Mouse (Mus musculus) testis, adult 2 months (tissue): ENCODE results near the gene Ift88. TPM values are rescaled to one million over a fixed set of nuclear protein-coding genes. Genes with fewer than 3 reads are reported as not detected.

ENCODE experiments used
- H3K27ac ChIP-seq: fragments of 200-500 bp; 2 replicates; pipeline ENCODE4 v1.5.1; 2012; ENCODE audit warnings: low read depth, low read length; ENCODE audit not compliant: control insufficient read depth, insufficient read depth
- H3K27me3 ChIP-seq: fragments of 200-500 bp; 2 replicates; pipeline ENCODE4 v1.6.1; 2012; ENCODE audit warnings: mild to moderate bottlenecking, low read length, moderate library complexity; ENCODE audit not compliant: control insufficient read depth, insufficient read depth
- H3K36me3 ChIP-seq: fragments of 200-500 bp; 2 replicates; pipeline ENCODE4 v1.6.1; 2012; ENCODE audit warnings: mild to moderate bottlenecking, low read length; ENCODE audit not compliant: control insufficient read depth, insufficient read depth
- H3K4me1 ChIP-seq: fragments of 200-500 bp; 2 replicates; pipeline ENCODE4 v1.6.1; 2012; ENCODE audit warnings: low read length; ENCODE audit not compliant: control insufficient read depth, insufficient read depth
- H3K4me3 ChIP-seq: fragments of 200-500 bp; 2 replicates; pipeline ENCODE4 v1.5.1; 2012; ENCODE audit warnings: low read depth, mild to moderate bottlenecking, low read length, moderate library complexity, mixed read lengths; ENCODE audit not compliant: control insufficient read depth
- CTCF ChIP-seq: fragments of 200-500 bp; IDR thresholded peaks from 2 replicates; pipeline ENCODE4 v1.5.1; 2012; ENCODE audit warnings: low read depth, mild to moderate bottlenecking, inconsistent platforms, low read length, moderate library complexity; ENCODE audit not compliant: control insufficient read depth, insufficient read depth, insufficient replicate concordance
- POLR2A ChIP-seq: fragments of 200-500 bp; IDR thresholded peaks from 2 replicates; pipeline ENCODE4 v1.6.1; 2012; ENCODE audit warnings: low read depth, mild to moderate bottlenecking, inconsistent platforms, low read length, moderate library complexity; ENCODE audit not compliant: control insufficient read depth
- polyA plus RNA-seq: library from polyadenylated mRNA; depleted of rRNA; stranded (reverse); fragments of >200 nt; gene quantifications from 2 replicates; pipeline ENCODE4 v1.2.3, GENCODE M21; 2012; rRNA removed

Gene Ift88
- polyA plus RNA-seq, 1 experiment, result 27.3 TPM

- H3K27ac ChIP-seq, result no peak overlapping the region
- H3K36me3 ChIP-seq, result no peaks in the 10 kb centered on the region
- no peak overlapping the region for H3K4me3 ChIP-seq
- TF ChIP-seq CTCF, result no peak
- no peak for TF ChIP-seq POLR2A
- H3K4me1 ChIP-seq, result no peaks in the 10 kb centered on the region
- no peaks in the 10 kb centered on the region for H3K27me3 ChIP-seq
Observed at GRCm38 (mm10) chr14:57555471-57556070, 131.7 kb downstream of the Ift88 start.

GRCm38 (mm10) chr14:57556922-57557321 lies 133.1 kb downstream of the Ift88 start:
- no peak overlapping the region for H3K27ac ChIP-seq
- H3K27me3 ChIP-seq, result no peaks in the 10 kb centered on the region
- no peaks in the 10 kb centered on the region for H3K36me3 ChIP-seq
- no peaks in the 10 kb centered on the region for H3K4me1 ChIP-seq
- no peak overlapping the region for H3K4me3 ChIP-seq
- TF ChIP-seq POLR2A, result no peak
- TF ChIP-seq CTCF, result no peak

GRCm38 (mm10) chr14:57565626-57566025 lies 141.8 kb downstream of the Ift88 start:
- no peak for TF ChIP-seq POLR2A
- TF ChIP-seq CTCF, result no peak
- Histone ChIP-seq H3K27ac (no peak overlapping the region), H3K36me3 (no peaks in the 10 kb centered on the region), H3K27me3 (no peaks in the 10 kb centered on the region), H3K4me1 (no peaks in the 10 kb centered on the region), H3K4me3 (no peak overlapping the region)

Other genes starting within 250 kb of the Ift88 start
- gene Cryl1, start 25.5 kb upstream of the Ift88 start, polyA plus RNA-seq, result 5.3 and 6.4 TPM in 2 replicates
- gene Il17d, start 100.7 kb downstream of the Ift88 start, polyA plus RNA-seq, result 16.4 and 17.1 TPM in 2 replicates
- 12.2 and 15.9 TPM in 2 replicates for gene Eef1akmt1, start 147.6 kb downstream of the Ift88 start, polyA plus RNA-seq
- gene Xpo4, start 241.4 kb downstream of the Ift88 start, polyA plus RNA-seq, result 12.2 and 14.5 TPM in 2 replicates